Mouse (Mus musculus): ENCODE results near the gene Lrr1. TPM values are rescaled to one million over a fixed set of nuclear protein-coding genes. Genes with fewer than 3 reads are reported as not detected.

The Lrr1 gene
- polyA plus RNA-seq, 1 experiment from 2014 or later: 24.3 TPM

- Histone ChIP-seq H3K27ac (no peak overlapping the region), H3K27me3 (replicated peaks) (no peaks in the 10 kb centered on the region), H3K4me3 (no peak overlapping the region), H3K4me2 (no peak overlapping the region), H3K9ac (no peak overlapping the region), H3K36me3 (peaks cover 92% of the 10 kb centered on the region), H3K9me3 (replicated peaks) (no peaks in the 10 kb centered on the region), H3K4me1 (no peaks in the 10 kb centered on the region)
- no peak for ATAC-seq
- 94% methylated on average over 7 of the region's 7 CpGs for whole genome bisulfite sequencing (ENCODE audit: insufficient replicate concordance)
These were observed 39.3 kb downstream of the Lrr1 start for GRCm38 (mm10) chr12:69207926-69208325.

- no peak for ATAC-seq
- Histone ChIP-seq H3K36me3 (peaks cover 92% of the 10 kb centered on the region), H3K4me1 (no peaks in the 10 kb centered on the region), H3K27ac (no peak overlapping the region), H3K4me3 (no peak overlapping the region), H3K4me2 (no peak overlapping the region), H3K9me3 (replicated peaks) (no peaks in the 10 kb centered on the region), H3K27me3 (replicated peaks) (no peaks in the 10 kb centered on the region), H3K9ac (no peak overlapping the region)
- WGBS (ENCODE audit: insufficient replicate concordance): 75% methylated on average over 2 of the region's 2 CpGs
These were observed 39.9 kb downstream of the Lrr1 start for GRCm38 (mm10) chr12:69208520-69208919.

- ATAC-seq: no peak
- H3K4me1 ChIP-seq: no peaks in the 10 kb centered on the region
- H3K27me3 ChIP-seq (replicated peaks): no peaks in the 10 kb centered on the region
- H3K9ac ChIP-seq: no peak overlapping the region
- no peaks in the 10 kb centered on the region for H3K9me3 ChIP-seq (replicated peaks)
- WGBS (ENCODE audit: insufficient replicate concordance): 90% methylated on average over 18 of the region's 18 CpGs
- no peak overlapping the region for H3K4me3 ChIP-seq
- H3K4me2 ChIP-seq: no peak overlapping the region
- H3K27ac ChIP-seq: no peak overlapping the region
- peaks cover 97% of the 10 kb centered on the region for H3K36me3 ChIP-seq
These were observed 41.7 kb downstream of the Lrr1 start for GRCm38 (mm10) chr12:69210056-69210979.

GRCm38 (mm10) chr12:69211057-69211456 is 42.4 kb downstream of the Lrr1 start:
- Histone ChIP-seq H3K4me2 (no peak overlapping the region), H3K9ac (no peak overlapping the region), H3K4me1 (no peaks in the 10 kb centered on the region), H3K27ac (no peak overlapping the region), H3K9me3 (replicated peaks) (no peaks in the 10 kb centered on the region), H3K27me3 (replicated peaks) (no peaks in the 10 kb centered on the region), H3K36me3 (peaks cover 98% of the 10 kb centered on the region), H3K4me3 (no peak overlapping the region)
- no peak for ATAC-seq
- WGBS (ENCODE audit: insufficient replicate concordance): 82% methylated on average over 5 of the region's 5 CpGs

- no peak overlapping the region for H3K4me3 ChIP-seq
- H3K36me3 ChIP-seq: peaks cover 98% of the 10 kb centered on the region
- WGBS (ENCODE audit: insufficient replicate concordance): 88% methylated on average over 13 of the region's 13 CpGs
- H3K4me1 ChIP-seq: no peaks in the 10 kb centered on the region
- no peak overlapping the region for H3K9ac ChIP-seq
- H3K27me3 ChIP-seq (replicated peaks): no peaks in the 10 kb centered on the region
- no peak for ATAC-seq
- H3K9me3 ChIP-seq (replicated peaks): no peaks in the 10 kb centered on the region
- no peak overlapping the region for H3K4me2 ChIP-seq
- H3K27ac ChIP-seq: no peak overlapping the region
These were observed 44.7 kb downstream of the Lrr1 start for GRCm38 (mm10) chr12:69213186-69213777.

- Histone ChIP-seq H3K4me1 (no peaks in the 10 kb centered on the region), H3K4me3 (no peak overlapping the region), H3K4me2 (no peak overlapping the region), H3K27ac (no peak overlapping the region), H3K36me3 (peaks cover 100% of the 10 kb centered on the region), H3K9ac (no peak overlapping the region), H3K9me3 (replicated peaks) (no peaks in the 10 kb centered on the region), H3K27me3 (replicated peaks) (no peaks in the 10 kb centered on the region)
- no peak for ATAC-seq
- WGBS (ENCODE audit: insufficient replicate concordance): 67% methylated on average over 7 of the region's 7 CpGs
These were observed 45.8 kb downstream of the Lrr1 start for GRCm38 (mm10) chr12:69214393-69214792.

GRCm38 (mm10) chr12:69215000-69215785 is 46.6 kb downstream of the Lrr1 start:
- Histone ChIP-seq H3K27me3 (replicated peaks) (no peaks in the 10 kb centered on the region), H3K36me3 (peaks cover 100% of the 10 kb centered on the region), H3K9ac (no peak overlapping the region), H3K4me1 (no peaks in the 10 kb centered on the region), H3K27ac (no peak overlapping the region), H3K9me3 (replicated peaks) (no peaks in the 10 kb centered on the region), H3K4me3 (no peak overlapping the region), H3K4me2 (no peak overlapping the region)
- ATAC-seq: no peak
- WGBS (ENCODE audit: insufficient replicate concordance): 83% methylated on average over 3 of the region's 3 CpGs

- no peak overlapping the region for H3K4me3 ChIP-seq
- H3K4me1 ChIP-seq: peaks cover 8% of the 10 kb centered on the region; the same call in 1 of the 2 replicates
- peaks cover 100% of the 10 kb centered on the region for H3K36me3 ChIP-seq
- no peak overlapping the region for H3K27ac ChIP-seq
- ATAC-seq: no peak
- 91% methylated on average over 7 of the region's 7 CpGs for WGBS (ENCODE audit: insufficient replicate concordance)
- no peak overlapping the region for H3K4me2 ChIP-seq
- no peak overlapping the region for H3K9ac ChIP-seq
- no peaks in the 10 kb centered on the region for H3K27me3 ChIP-seq (replicated peaks)
- H3K9me3 ChIP-seq (replicated peaks): no peaks in the 10 kb centered on the region
These were observed 48.0 kb downstream of the Lrr1 start for GRCm38 (mm10) chr12:69216587-69216986.

- Histone ChIP-seq H3K36me3 (peaks cover 90% of the 10 kb centered on the region), H3K9me3 (replicated peaks) (no peaks in the 10 kb centered on the region), H3K27me3 (replicated peaks) (no peaks in the 10 kb centered on the region), H3K27ac (0 out of 2 replicates have a peak overlapping the region, but pooled peaks have one; percentile 8), H3K4me3 (no peak overlapping the region), H3K9ac (no peak overlapping the region), H3K4me1 (peaks cover 11% of the 10 kb centered on the region; the same call in 1 of the 2 replicates), H3K4me2 (no peak overlapping the region)
- ATAC-seq: peak; percentile 42; the same call in 1 of the 2 replicates
- WGBS (ENCODE audit: insufficient replicate concordance): 88% methylated on average over 19 of the region's 19 CpGs
These were observed 52.1 kb downstream of the Lrr1 start for GRCm38 (mm10) chr12:69220613-69221277.

- H3K9me3 ChIP-seq (replicated peaks): no peaks in the 10 kb centered on the region
- H3K4me3 ChIP-seq: peak within 1 kb of the TSS; percentile 70
- H3K27ac ChIP-seq: peak within 1 kb of the TSS; percentile 79
- H3K4me2 ChIP-seq: peak within 1 kb of the TSS; percentile 79
- H3K27me3 ChIP-seq (replicated peaks): no peaks in the 10 kb centered on the region
- H3K4me1 ChIP-seq: peaks cover 28% of the 10 kb centered on the region
- H3K9ac ChIP-seq: peak within 1 kb of the TSS; percentile 72
- H3K36me3 ChIP-seq: peaks cover 29% of the 10 kb centered on the region
- peak; percentile 95 for ATAC-seq
- under 1% methylated on average over 37 of the region's 37 CpGs for WGBS (ENCODE audit: insufficient replicate concordance)
These were observed 59.3 kb downstream of the Lrr1 start, which contains the start of gene Pole2 for GRCm38 (mm10) chr12:69227776-69228466. TSS of gene Pole2 (minus strand) at chr12:69228195.

All from liver, embryonic 12.5 days (tissue).